Mouse (Mus musculus): Measurements from ENCODE around the gene Soga1. TPM values are rescaled to one million over a fixed set of nuclear protein-coding genes. Genes with fewer than 3 reads are reported as not detected.

The Soga1 gene
- polyA plus RNA-seq, 1 experiment from 2014 or later, result 7.1 TPM

GRCm38 (mm10) chr2:157057186-157057585, 21.9 kb downstream of the Soga1 start:
- H3K4me3 ChIP-seq, result no peak overlapping the region
- 97% methylated on average over 3 of the region's 3 CpGs for WGBS
- no peak overlapping the region for H3K9ac ChIP-seq
- H3K4me2 ChIP-seq, result no peak overlapping the region
- H3K4me1 ChIP-seq, result peaks cover 38% of the 10 kb centered on the region
- no peak overlapping the region for H3K27ac ChIP-seq
- no peaks in the 10 kb centered on the region for H3K9me3 ChIP-seq
- no peaks in the 10 kb centered on the region for H3K27me3 ChIP-seq (replicated peaks)
- no peak for ATAC-seq (replicated peaks)
- peaks cover 26% of the 10 kb centered on the region for H3K36me3 ChIP-seq (replicated peaks)

GRCm38 (mm10) chr2:157055721-157056120, 23.3 kb downstream of the Soga1 start:
- Histone ChIP-seq H3K27ac (no peak overlapping the region), H3K27me3 (replicated peaks) (no peaks in the 10 kb centered on the region), H3K4me2 (no peak overlapping the region), H3K36me3 (replicated peaks) (peaks cover 26% of the 10 kb centered on the region), H3K9me3 (no peaks in the 10 kb centered on the region), H3K4me1 (peaks cover 51% of the 10 kb centered on the region), H3K4me3 (no peak overlapping the region), H3K9ac (no peak overlapping the region)
- WGBS, result 97% methylated on average over 6 of the region's 6 CpGs
- ATAC-seq (replicated peaks), result no peak

- Histone ChIP-seq H3K36me3 (replicated peaks) (peaks cover 26% of the 10 kb centered on the region), H3K9ac (no peak overlapping the region), H3K9me3 (no peaks in the 10 kb centered on the region), H3K4me3 (no peak overlapping the region), H3K4me2 (no peak overlapping the region), H3K27me3 (replicated peaks) (no peaks in the 10 kb centered on the region), H3K4me1 (peaks cover 60% of the 10 kb centered on the region), H3K27ac (peak overlapping the region; percentile 52)
- WGBS, result 73% methylated on average over 5 of the region's 5 CpGs
- 0 out of 2 replicates have a peak, but pooled peaks have one; percentile 3 for ATAC-seq (replicated peaks)
Measured at GRCm38 (mm10) chr2:157054816-157055215, 24.2 kb downstream of the Soga1 start.

GRCm38 (mm10) chr2:157054297-157054696, 24.8 kb downstream of the Soga1 start:
- 91% methylated on average over 8 of the region's 8 CpGs for WGBS
- Histone ChIP-seq H3K27ac (0 out of 2 replicates have a peak overlapping the region, but pooled peaks have one; percentile 52), H3K4me2 (no peak overlapping the region), H3K27me3 (replicated peaks) (no peaks in the 10 kb centered on the region), H3K4me3 (no peak overlapping the region), H3K4me1 (peaks cover 60% of the 10 kb centered on the region), H3K9me3 (no peaks in the 10 kb centered on the region), H3K36me3 (replicated peaks) (peaks cover 26% of the 10 kb centered on the region), H3K9ac (no peak overlapping the region)
- no peak for ATAC-seq (replicated peaks)

- ATAC-seq (replicated peaks), result no peak
- no peak overlapping the region for H3K9ac ChIP-seq
- peaks cover 60% of the 10 kb centered on the region for H3K4me1 ChIP-seq
- no peaks in the 10 kb centered on the region for H3K27me3 ChIP-seq (replicated peaks)
- WGBS, result 78% methylated on average over 4 of the region's 4 CpGs
- no peak overlapping the region for H3K4me3 ChIP-seq
- peaks cover 26% of the 10 kb centered on the region for H3K36me3 ChIP-seq (replicated peaks)
- no peak overlapping the region for H3K4me2 ChIP-seq
- H3K9me3 ChIP-seq, result no peaks in the 10 kb centered on the region
- H3K27ac ChIP-seq, result no peak overlapping the region
Measured at GRCm38 (mm10) chr2:157053787-157054186, 25.3 kb downstream of the Soga1 start.

- no peak overlapping the region for H3K4me3 ChIP-seq
- H3K4me2 ChIP-seq, result no peak overlapping the region
- no peak overlapping the region for H3K27ac ChIP-seq
- peaks cover 26% of the 10 kb centered on the region for H3K36me3 ChIP-seq (replicated peaks)
- H3K27me3 ChIP-seq (replicated peaks), result no peaks in the 10 kb centered on the region
- 98% methylated on average over 5 of the region's 5 CpGs for WGBS
- H3K4me1 ChIP-seq, result peaks cover 60% of the 10 kb centered on the region
- no peaks in the 10 kb centered on the region for H3K9me3 ChIP-seq
- no peak for ATAC-seq (replicated peaks)
- no peak overlapping the region for H3K9ac ChIP-seq
Measured at GRCm38 (mm10) chr2:157053124-157053523, 25.9 kb downstream of the Soga1 start.

- H3K36me3 ChIP-seq (replicated peaks), result peaks cover 23% of the 10 kb centered on the region
- H3K4me2 ChIP-seq, result no peak overlapping the region
- no peaks in the 10 kb centered on the region for H3K9me3 ChIP-seq
- no peak overlapping the region for H3K4me3 ChIP-seq
- no peak overlapping the region for H3K9ac ChIP-seq
- WGBS, result 83% methylated on average over 8 of the region's 8 CpGs
- no peak for ATAC-seq (replicated peaks)
- H3K4me1 ChIP-seq, result peaks cover 62% of the 10 kb centered on the region
- H3K27ac ChIP-seq, result peak overlapping the region; percentile 43; the same call in 1 of the 2 replicates
- H3K27me3 ChIP-seq (replicated peaks), result no peaks in the 10 kb centered on the region
Measured at GRCm38 (mm10) chr2:157052448-157052847, 26.6 kb downstream of the Soga1 start.

- peak; percentile 90 for ATAC-seq (replicated peaks)
- 8% methylated on average over 8 of the region's 8 CpGs for WGBS
- peak overlapping the region; percentile 31 for H3K4me2 ChIP-seq
- peak overlapping the region; percentile 87 for H3K27ac ChIP-seq
- H3K9me3 ChIP-seq, result no peaks in the 10 kb centered on the region
- H3K9ac ChIP-seq, result peak overlapping the region; percentile 20; the same call in 1 of the 2 replicates
- peaks cover 27% of the 10 kb centered on the region for H3K36me3 ChIP-seq (replicated peaks)
- no peak overlapping the region; the same call in 1 of the 2 replicates for H3K4me3 ChIP-seq
- H3K4me1 ChIP-seq, result peaks cover 60% of the 10 kb centered on the region
- no peaks in the 10 kb centered on the region for H3K27me3 ChIP-seq (replicated peaks)
Measured at GRCm38 (mm10) chr2:157049831-157050243, 29.2 kb downstream of the Soga1 start.

- 77% methylated on average over 13 of the region's 13 CpGs for WGBS
- H3K27ac ChIP-seq, result peak overlapping the region; percentile 87
- H3K27me3 ChIP-seq (replicated peaks), result no peaks in the 10 kb centered on the region
- ATAC-seq (replicated peaks), result no peak
- H3K4me3 ChIP-seq, result no peak overlapping the region
- no peak overlapping the region for H3K9ac ChIP-seq
- H3K9me3 ChIP-seq, result no peaks in the 10 kb centered on the region
- H3K4me1 ChIP-seq, result peaks cover 53% of the 10 kb centered on the region
- H3K4me2 ChIP-seq, result no peak overlapping the region
- peaks cover 26% of the 10 kb centered on the region for H3K36me3 ChIP-seq (replicated peaks)
Measured at GRCm38 (mm10) chr2:157048395-157049181, 30.5 kb downstream of the Soga1 start.

- 92% methylated on average over 5 of the region's 5 CpGs for WGBS
Measured at GRCm38 (mm10) chr2:157046956-157047355, 32.1 kb downstream of the Soga1 start.

GRCm38 (mm10) chr2:157045932-157046331, 33.1 kb downstream of the Soga1 start:
- Histone ChIP-seq H3K9ac (no peak overlapping the region), H3K4me1 (peaks cover 43% of the 10 kb centered on the region), H3K27me3 (replicated peaks) (no peaks in the 10 kb centered on the region), H3K4me2 (no peak overlapping the region), H3K9me3 (no peaks in the 10 kb centered on the region), H3K4me3 (no peak overlapping the region), H3K36me3 (replicated peaks) (peaks cover 25% of the 10 kb centered on the region), H3K27ac (no peak overlapping the region)
- no peak for ATAC-seq (replicated peaks)
- 97% methylated on average over 2 of the region's 2 CpGs for WGBS

More at GRCm38 (mm10) chr2:157046956-157047355, 32.1 kb downstream of the Soga1 start:
- Histone ChIP-seq H3K4me3 (no peak overlapping the region), H3K27me3 (replicated peaks) (no peaks in the 10 kb centered on the region), H3K4me1 (peaks cover 51% of the 10 kb centered on the region), H3K9ac (no peak overlapping the region), H3K9me3 (no peaks in the 10 kb centered on the region), H3K4me2 (no peak overlapping the region), H3K36me3 (replicated peaks) (peaks cover 17% of the 10 kb centered on the region), H3K27ac (peak overlapping the region; percentile 87; the same call in 1 of the 2 replicates)
- no peak for ATAC-seq (replicated peaks)

GRCm38 (mm10) chr2:157043987-157044386, 35.1 kb downstream of the Soga1 start:
- Histone ChIP-seq H3K9me3 (no peaks in the 10 kb centered on the region), H3K4me2 (no peak overlapping the region), H3K9ac (no peak overlapping the region), H3K4me1 (peaks cover 24% of the 10 kb centered on the region), H3K27me3 (replicated peaks) (no peaks in the 10 kb centered on the region), H3K36me3 (replicated peaks) (peaks cover 40% of the 10 kb centered on the region), H3K27ac (no peak overlapping the region), H3K4me3 (no peak overlapping the region)
- ATAC-seq (replicated peaks), result no peak

- Histone ChIP-seq H3K27ac (no peak overlapping the region), H3K9ac (no peak overlapping the region), H3K4me2 (no peak overlapping the region), H3K4me1 (peaks cover 19% of the 10 kb centered on the region), H3K36me3 (replicated peaks) (peaks cover 40% of the 10 kb centered on the region), H3K27me3 (replicated peaks) (no peaks in the 10 kb centered on the region), H3K9me3 (no peaks in the 10 kb centered on the region), H3K4me3 (no peak overlapping the region)
- ATAC-seq (replicated peaks), result no peak
- 84% methylated on average over 8 of the region's 8 CpGs for WGBS
Measured at GRCm38 (mm10) chr2:157043556-157043955, 35.5 kb downstream of the Soga1 start.
